Mouse (Mus musculus) erythroblast, embryonic 14.5 days (primary cell): Measurements from ENCODE around the gene Capn7.

Source experiments
- GATA1 ChIP-seq: IDR thresholded peaks from 2 replicates; pipeline ENCODE4 v1.6.1; 2012; ENCODE audit warnings: low read length, inconsistent platforms, mixed read lengths
- TAL1 ChIP-seq: IDR thresholded peaks from 3 replicates; pipeline ENCODE4 v1.6.1; 2012; ENCODE audit warnings: low read length, inconsistent platforms, mixed read lengths

GRCm38 (mm10) chr14:31413475-31414086, 77.1 kb downstream of the Capn7 start:
- TF ChIP-seq TAL1 (no peak), GATA1 (no peak)
